Mouse (Mus musculus) lung, adult 2 months (tissue): Measurements from ENCODE around the gene Tbx2. TPM values are rescaled to one million over a fixed set of nuclear protein-coding genes. Genes with fewer than 3 reads are reported as not detected.

Experiments used
- DNase-seq: peaks from one replicate; pipeline ENCODE4 v3.0.0; 2022
- H3K4me1 ChIP-seq: fragments of 200-500 bp; 2 replicates; pipeline ENCODE4 v1.6.1; 2011; ENCODE audit warnings: low read length; ENCODE audit not compliant: control insufficient read depth, insufficient read depth
- H3K4me3 ChIP-seq: fragments of 200-500 bp; replicated peaks from 2 replicates; pipeline ENCODE3; 2011; ENCODE audit warnings: low read depth, mild to moderate bottlenecking, control low read depth, low read length; ENCODE audit errors: extremely low read depth
- CTCF ChIP-seq: fragments of 200-500 bp; IDR thresholded peaks from 2 replicates; pipeline ENCODE4 v1.5.1; 2011; ENCODE audit warnings: mild to moderate bottlenecking, low read length, control low read depth; ENCODE audit not compliant: insufficient read depth
- POLR2A ChIP-seq: fragments of 200-500 bp; IDR thresholded peaks from 2 replicates; pipeline ENCODE4 v1.6.1; 2011; ENCODE audit warnings: low read depth, mild to moderate bottlenecking, control low read depth, low read length, borderline replicate concordance; ENCODE audit errors: extremely low read depth
- WGBS: fragments of 180-500 bp; shearing (Covaris S2); methylation state at CpG from one replicate; pipeline ENCODE4 v1.1.7; 2018; 5-methylcytosine and 5-hydroxymethylcytosine counted together
- polyA plus RNA-seq: library from polyadenylated mRNA; depleted of rRNA; stranded (reverse); fragments of >200 nt; gene quantifications from 2 replicates; pipeline ENCODE4 v1.2.3, GENCODE M21; 2012

The Tbx2 gene
- polyA plus RNA-seq, 1 experiment = 257 TPM

- no peak for TF ChIP-seq CTCF
- TF ChIP-seq POLR2A = no peak
- no peak for DNase-seq
- no peaks in the 10 kb centered on the region for H3K4me1 ChIP-seq
- 78% methylated on average over 24 of the region's 24 CpGs for WGBS
- no peak overlapping the region for H3K4me3 ChIP-seq
Observed at GRCm38 (mm10) chr11:85876059-85876788, 43.9 kb downstream of the Tbx2 start.

- TF ChIP-seq POLR2A (no peak), CTCF (no peak)
- Histone ChIP-seq H3K4me3 (no peak overlapping the region), H3K4me1 (no peaks in the 10 kb centered on the region)
- DNase-seq = no peak
- WGBS = 69% methylated on average over 4 of the region's 4 CpGs
Observed at GRCm38 (mm10) chr11:85884498-85884897, 52.1 kb downstream of the Tbx2 start.

- no peak for TF ChIP-seq CTCF
- peak; percentile 60; the same call in 1 of the 2 replicates for TF ChIP-seq POLR2A
- WGBS = 32% methylated on average over 27 of the region's 28 CpGs
- DNase-seq = peak; percentile 27
- Histone ChIP-seq H3K4me3 (peak within 1 kb of the TSS; percentile 69), H3K4me1 (no peaks in the 10 kb centered on the region)
Observed at GRCm38 (mm10) chr11:85885665-85886428, 53.5 kb downstream of the Tbx2 start, which contains the start of gene Tbx4. Tbx4 (plus strand) TSS chr11:85886422.

GRCm38 (mm10) chr11:85886429-85886785 is 54.1 kb downstream of the Tbx2 start:
- DNase-seq = no peak
- TF ChIP-seq CTCF (no peak), POLR2A (no peak)
- 15% methylated on average over 22 of the region's 22 CpGs for WGBS
- no peaks in the 10 kb centered on the region for H3K4me1 ChIP-seq
- H3K4me3 ChIP-seq = peak overlapping the region; percentile 69

- WGBS = 34% methylated on average over 6 of the region's 6 CpGs
- TF ChIP-seq CTCF = no peak
- TF ChIP-seq POLR2A = no peak
- no peaks in the 10 kb centered on the region for H3K4me1 ChIP-seq
- H3K4me3 ChIP-seq = peak overlapping the region; percentile 43
- no peak for DNase-seq
Observed at GRCm38 (mm10) chr11:85887273-85887672, 54.9 kb downstream of the Tbx2 start.

GRCm38 (mm10) chr11:85887801-85888450 is 55.6 kb downstream of the Tbx2 start:
- peaks cover 2% of the 10 kb centered on the region; the same call in 1 of the 2 replicates for H3K4me1 ChIP-seq
- TF ChIP-seq CTCF (no peak), POLR2A (no peak)
- DNase-seq = no peak
- peak overlapping the region; percentile 45 for H3K4me3 ChIP-seq
- WGBS = 15% methylated on average over 17 of the region's 17 CpGs

GRCm38 (mm10) chr11:85888451-85888961 is 56.2 kb downstream of the Tbx2 start:
- peaks cover 3% of the 10 kb centered on the region; the same call in 1 of the 2 replicates for H3K4me1 ChIP-seq
- WGBS = 9% methylated on average over 26 of the region's 26 CpGs
- H3K4me3 ChIP-seq = peak overlapping the region; percentile 49
- no peak for DNase-seq
- no peak for TF ChIP-seq POLR2A
- no peak for TF ChIP-seq CTCF

- TF ChIP-seq CTCF = no peak
- no peak; the same call in 1 of the 2 replicates for TF ChIP-seq POLR2A
- peak overlapping the region; percentile 54 for H3K4me3 ChIP-seq
- 56% methylated on average over 8 of the region's 8 CpGs for WGBS
Observed at GRCm38 (mm10) chr11:85889056-85889729, 56.8 kb downstream of the Tbx2 start.

More at GRCm38 (mm10) chr11:85889056-85889729, 56.8 kb downstream of the Tbx2 start:
- no peak for DNase-seq
- H3K4me1 ChIP-seq = peaks cover 3% of the 10 kb centered on the region; the same call in 1 of the 2 replicates
